Mouse (Mus musculus) neutrophil, adult 5-6 weeks (primary cell): Measurements from ENCODE around the gene Urb1. TPM values are rescaled to one million over a fixed set of nuclear protein-coding genes. Genes with fewer than 3 reads are reported as not detected.

Experiments used
- ATAC-seq: fragments of 151-379, 151-347 bp; 2 replicates; pipeline ENCODE4 v1.8.0; 2017; ENCODE audit warnings: mild to moderate bottlenecking, moderate TSS enrichment; ENCODE audit not compliant: insufficient number of reproducible peaks, poor library complexity, low FRiP score, severe bottlenecking; ENCODE audit errors: extremely low read depth
- total RNA-seq: library from RNA; stranded (forward); fragments of 200-1000 nt; gene quantifications from 2 replicates; pipeline ENCODE4 v1.2.3, GENCODE M21; 2017

Gene Urb1
- total RNA-seq, 1 experiment from 2014 or later, result 11.6 TPM

DNA sequence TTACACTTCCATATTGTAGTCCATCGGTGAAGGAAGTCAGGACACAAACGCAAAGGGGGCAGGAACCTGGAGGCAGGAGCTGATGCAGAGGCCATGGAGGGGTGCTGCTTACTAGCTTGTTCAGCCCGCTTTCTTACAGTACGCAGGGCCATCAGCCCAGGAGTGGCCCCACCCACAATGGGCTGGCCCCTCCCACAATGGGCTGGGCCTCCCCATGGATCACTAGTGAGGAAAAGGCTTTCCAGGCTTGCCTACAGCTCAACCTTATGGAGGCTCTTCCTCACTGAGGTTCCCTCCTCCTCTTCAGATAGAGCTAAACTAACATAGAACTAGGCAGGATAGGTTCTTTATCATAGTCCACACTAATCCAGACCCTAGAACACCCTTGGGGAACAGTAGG is 86.2 kb downstream of the Urb1 start:
- ATAC-seq, result no peak

DNA sequence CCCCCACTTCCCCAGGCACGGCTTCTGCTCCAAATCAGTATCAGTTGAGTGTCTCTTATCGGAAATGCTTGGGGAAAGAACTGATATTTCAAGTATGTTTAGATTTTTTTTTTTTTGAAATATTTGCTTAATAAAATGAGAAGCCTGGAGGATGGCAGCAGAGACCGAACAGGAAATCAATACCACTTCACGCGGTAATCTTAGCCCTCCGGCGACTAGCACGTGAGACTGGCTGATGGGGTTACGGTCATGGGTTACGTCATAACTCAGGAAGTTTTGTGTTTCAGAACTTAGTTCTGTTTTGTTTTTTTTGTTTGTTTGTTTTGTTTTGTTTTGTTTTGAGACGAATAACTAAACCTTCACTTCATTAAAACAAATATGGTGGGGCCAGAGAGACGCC is 99.9 kb downstream of the Urb1 start:
- no peak for ATAC-seq

DNA sequence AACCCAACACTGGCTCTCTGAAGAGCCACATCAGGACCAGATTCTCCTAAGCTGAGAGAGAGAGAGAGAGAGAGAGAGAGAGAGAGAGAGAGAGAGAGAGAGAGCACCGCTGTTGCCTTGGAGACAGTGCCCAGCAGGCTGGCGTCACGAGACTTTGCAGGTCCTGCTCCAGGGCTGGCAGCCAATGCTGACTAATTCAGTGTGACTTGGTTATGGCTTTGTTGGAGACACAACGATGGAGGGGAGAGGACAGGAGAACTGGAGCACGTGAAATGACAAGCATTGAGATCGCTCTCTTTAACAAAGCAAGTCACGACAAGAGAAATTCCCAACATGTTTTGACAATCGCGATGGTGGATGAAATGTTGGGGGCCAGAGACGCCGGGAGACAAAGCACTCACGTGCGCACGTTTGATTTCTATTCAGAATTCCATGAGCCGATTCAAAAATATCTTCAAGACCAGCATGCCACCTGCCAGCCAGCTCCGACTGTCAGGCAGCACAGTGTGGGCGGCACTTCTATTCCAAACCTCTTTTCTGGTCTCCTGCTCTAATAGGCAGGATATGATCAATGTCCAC is 100.4 kb downstream of the Urb1 start:
- no peak for ATAC-seq

DNA sequence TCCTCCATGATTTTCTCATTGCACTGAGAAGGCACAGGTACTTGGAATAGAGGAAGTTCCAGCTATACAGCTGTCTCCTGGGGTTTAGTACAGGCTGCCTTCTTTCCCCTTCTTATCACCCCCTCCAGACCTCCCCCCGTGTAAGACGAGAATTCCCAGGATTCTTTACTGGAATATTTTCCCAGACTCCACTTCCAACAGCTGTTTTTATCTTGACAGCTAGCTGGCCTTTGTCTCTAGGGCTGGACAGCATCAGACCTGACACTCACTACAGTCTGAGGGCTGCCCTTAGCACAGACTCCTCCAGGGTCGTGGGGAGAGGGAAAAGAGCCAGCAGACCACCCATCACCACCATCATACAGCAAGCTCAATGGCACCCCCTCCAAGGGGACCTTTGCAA is 103.9 kb downstream of the Urb1 start:
- no peak for ATAC-seq

DNA sequence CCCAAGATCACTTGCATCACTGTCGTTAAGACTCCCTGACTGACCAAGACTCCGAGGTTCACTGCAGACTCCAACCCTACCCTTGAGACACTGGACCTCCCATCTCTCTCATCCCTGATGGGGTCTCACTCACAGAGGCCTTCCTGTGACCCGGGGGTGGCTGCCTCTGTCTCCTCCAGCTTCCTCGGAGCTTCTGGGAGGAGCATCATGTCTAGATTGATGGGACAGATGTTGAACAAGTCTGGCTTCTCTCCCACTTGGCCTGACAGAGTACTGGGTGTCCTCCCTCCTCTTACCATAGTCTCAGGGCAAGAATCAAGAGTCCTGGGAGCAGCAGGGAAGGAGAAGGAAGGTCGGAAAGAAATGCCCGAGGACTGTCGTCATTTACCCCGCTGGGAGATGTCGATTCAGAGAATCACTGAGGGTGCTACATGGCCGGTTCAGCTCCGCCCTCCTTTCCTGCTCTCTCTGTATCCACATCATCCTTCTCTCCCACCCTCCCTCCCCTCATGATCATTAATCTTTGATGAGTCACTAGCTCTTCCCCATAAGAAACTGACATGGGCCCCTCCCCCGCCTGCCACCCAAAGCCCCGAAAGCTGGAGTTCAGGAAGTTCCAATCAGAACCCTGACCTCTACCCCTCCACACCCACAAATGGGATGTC is 105.9 kb downstream of the Urb1 start:
- ATAC-seq, result no peak

DNA sequence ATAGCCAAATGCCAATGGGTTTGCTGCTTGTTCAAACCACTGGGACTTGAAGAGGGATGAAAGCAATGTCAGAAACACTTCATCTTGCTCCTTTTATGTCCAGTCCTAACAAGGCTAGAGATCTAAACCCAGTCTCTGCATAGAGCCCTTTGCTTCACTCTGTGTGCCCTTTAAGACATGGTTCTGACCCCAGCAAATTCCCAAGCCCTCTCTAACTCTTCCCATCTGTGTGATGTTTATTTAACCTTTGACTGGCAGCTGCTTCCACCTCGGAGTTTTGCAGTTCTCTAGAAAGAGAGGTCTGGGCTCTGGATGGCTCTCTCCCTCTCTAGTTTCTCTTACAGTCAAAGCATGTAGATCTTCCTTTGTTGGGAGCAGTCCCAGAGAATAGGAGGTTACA is 106.6 kb downstream of the Urb1 start:
- ATAC-seq, result no peak

DNA sequence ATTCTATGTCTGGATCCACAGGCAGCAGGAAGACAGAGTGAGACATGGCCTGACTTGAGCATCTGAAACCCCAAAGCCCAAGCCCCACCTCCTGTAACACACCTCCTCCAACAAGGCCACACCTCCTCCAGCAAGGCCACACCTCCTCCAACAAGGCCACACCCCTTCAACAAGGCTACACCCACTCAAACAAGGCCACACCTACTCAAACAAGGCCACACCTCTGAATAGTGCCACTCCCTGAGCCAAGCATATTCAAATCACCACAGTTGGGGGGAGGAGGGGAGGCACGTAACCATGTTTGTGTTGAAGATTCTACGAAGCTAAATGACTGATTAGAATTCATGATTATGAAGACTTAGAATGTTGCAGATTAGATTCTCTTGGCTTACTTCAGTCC is 108.7 kb downstream of the Urb1 start:
- ATAC-seq, result no peak

Other genes starting within 250 kb of the Urb1 start
- gene Mis18a, start 83.0 kb downstream of the Urb1 start, total RNA-seq, result 16.8 and 19.2 TPM in 2 replicates
- not detected in 2 replicates for gene Mrap, start 72.2 kb downstream of the Urb1 start, total RNA-seq
- not detected in 2 replicates for gene Eva1c, start 16.3 kb upstream of the Urb1 start, total RNA-seq
- gene Cfap298, start 124.7 kb upstream of the Urb1 start, total RNA-seq, result 22.8 and 42.6 TPM in 2 replicates
- gene Synj1, start 200.9 kb upstream of the Urb1 start, total RNA-seq, result 85.6 and 87.6 TPM in 2 replicates
- 134 and 148 TPM in 2 replicates for gene Paxbp1, start 234.1 kb upstream of the Urb1 start, total RNA-seq